Mouse (Mus musculus) embryonic facial prominence, embryonic 10.5 days (tissue): ENCODE measurements at regions not wholly inside any gene's neighbourhood (a gene's known extent, or its start where the extent isn't known, plus 50 kb on each side); places are given as distances from the start of the nearest gene placed in this dataset.

ENCODE experiments used
- DNase-seq: peaks from one replicate; pipeline ENCODE4 v3.0.0-alpha.2; 2017; ENCODE audit warnings: low spot score
- H3K27ac ChIP-seq: fragments of 300-500 bp; sonication (generic); replicated peaks from 2 replicates; pipeline ENCODE4 v1.5.1; 2016; ENCODE audit warnings: mild to moderate bottlenecking
- H3K27me3 ChIP-seq: fragments of 300-500 bp; sonication (generic); replicated peaks from 2 replicates; pipeline ENCODE4 v1.6.1; 2016; ENCODE audit warnings: low read depth, mild to moderate bottlenecking; ENCODE audit not compliant: poor library complexity, severe bottlenecking
- H3K36me3 ChIP-seq: fragments of 300-500 bp; sonication (generic); replicated peaks from 2 replicates; pipeline ENCODE4 v1.6.1; 2016; ENCODE audit warnings: mild to moderate bottlenecking, moderate library complexity
- H3K4me1 ChIP-seq: fragments of 300-500 bp; sonication (generic); 2 replicates; pipeline ENCODE4 v1.6.1; 2016
- H3K4me3 ChIP-seq: fragments of 300-500 bp; sonication (generic); 2 replicates; pipeline ENCODE4 v1.5.1; 2016; ENCODE audit warnings: mild to moderate bottlenecking, moderate library complexity
- H3K9me3 ChIP-seq: fragments of 300-500 bp; sonication (generic); 2 replicates; pipeline ENCODE4 v1.6.1; 2016; ENCODE audit warnings: mild to moderate bottlenecking
- WGBS: fragments of 180-500 bp; shearing (Covaris S2); methylation state at CpG from one replicate; pipeline ENCODE4 v1.1.7; 2016; 5-methylcytosine and 5-hydroxymethylcytosine counted together

GRCm38 (mm10) chr6:55565260-55566209 lies 113.8 kb downstream of the Adcyap1r1 start:
- Histone ChIP-seq H3K4me3 (no peak overlapping the region), H3K27me3 (no peaks in the 10 kb centered on the region), H3K27ac (no peak overlapping the region), H3K36me3 (no peaks in the 10 kb centered on the region), H3K9me3 (no peaks in the 10 kb centered on the region), H3K4me1 (no peaks in the 10 kb centered on the region)
- 82% methylated on average over 14 of the region's 14 CpGs for WGBS
- no peak for DNase-seq

GRCm38 (mm10) chr6:55560606-55561005 lies 108.8 kb downstream of the Adcyap1r1 start:
- no peak overlapping the region for H3K4me3 ChIP-seq
- no peak for DNase-seq
- no peaks in the 10 kb centered on the region for H3K9me3 ChIP-seq
- no peak overlapping the region for H3K27ac ChIP-seq
- H3K4me1 ChIP-seq: no peaks in the 10 kb centered on the region
- H3K36me3 ChIP-seq: no peaks in the 10 kb centered on the region
- H3K27me3 ChIP-seq: no peaks in the 10 kb centered on the region
- 66% methylated on average over 5 of the region's 5 CpGs for WGBS

GRCm38 (mm10) chr6:55559797-55560196 lies 108.0 kb downstream of the Adcyap1r1 start:
- no peak for DNase-seq
- no peaks in the 10 kb centered on the region for H3K27me3 ChIP-seq
- H3K36me3 ChIP-seq: no peaks in the 10 kb centered on the region
- H3K9me3 ChIP-seq: no peaks in the 10 kb centered on the region
- no peak overlapping the region for H3K27ac ChIP-seq
- no peak overlapping the region for H3K4me3 ChIP-seq
- H3K4me1 ChIP-seq: no peaks in the 10 kb centered on the region
- 91% methylated on average over 11 of the region's 11 CpGs for WGBS
